Mouse (Mus musculus) liver, postnatal 0 days (tissue): Measurements from ENCODE around the gene Ccl25.

Source experiments
- CTCF ChIP-seq: sonication (generic); IDR thresholded peaks from 2 replicates; pipeline ENCODE4 v1.5.1; 2016; ENCODE audit warnings: antibody characterized with exemption, low read depth
- EP300 ChIP-seq: IDR thresholded peaks from 2 replicates; pipeline ENCODE4 v1.6.1; 2016; ENCODE audit warnings: antibody characterized with exemption, low read depth, mild to moderate bottlenecking

DNA sequence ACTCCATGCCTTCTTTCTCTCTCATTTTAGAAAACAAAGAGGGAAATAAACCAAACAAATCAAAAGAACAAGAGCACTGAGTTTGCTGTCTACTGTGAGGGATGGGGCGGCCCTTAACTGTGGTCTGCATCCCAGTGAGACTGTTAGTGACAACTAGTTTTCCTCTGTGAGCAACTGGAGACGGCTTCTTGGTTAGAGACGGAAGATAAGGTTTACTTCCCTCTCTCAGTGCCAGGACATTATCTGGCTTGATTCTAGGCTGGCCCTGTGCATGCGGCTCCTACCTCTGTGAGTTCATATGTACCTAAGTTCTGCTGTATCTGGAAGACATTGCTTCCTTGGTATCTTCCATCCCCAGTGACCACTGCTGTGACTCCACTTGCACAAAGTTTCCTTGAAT, 27.2 kb upstream of the Ccl25 start:
- TF ChIP-seq EP300 (no peak), CTCF (no peak)
